Mouse (Mus musculus) ZHBTc4 (cell line): ENCODE results near the gene Clic4.

Experiments used
- DNase-seq: peaks from one replicate; pipeline ENCODE4 v3.0.0-alpha.2; 2011; ENCODE audit warnings: low read depth, low spot score

The Clic4 gene

GRCm38 (mm10) chr4:135258521-135258920, 14.1 kb downstream of the Clic4 start:
- DNase-seq = no peak

- no peak for DNase-seq
These were observed 14.6 kb downstream of the Clic4 start for GRCm38 (mm10) chr4:135257881-135258476.

- no peak for DNase-seq
These were observed 15.8 kb downstream of the Clic4 start for GRCm38 (mm10) chr4:135256536-135257450.

- no peak for DNase-seq
These were observed 17.8 kb downstream of the Clic4 start for GRCm38 (mm10) chr4:135254770-135255169.

GRCm38 (mm10) chr4:135254321-135254720, 18.3 kb downstream of the Clic4 start:
- DNase-seq = no peak

- DNase-seq = peak; percentile 32
These were observed 19.2 kb downstream of the Clic4 start for GRCm38 (mm10) chr4:135253239-135254039.

- DNase-seq = peak; percentile 56
These were observed 20.8 kb downstream of the Clic4 start for GRCm38 (mm10) chr4:135251801-135252200.

- no peak for DNase-seq
These were observed 24.2 kb downstream of the Clic4 start for GRCm38 (mm10) chr4:135248250-135249018.

GRCm38 (mm10) chr4:135246866-135247756, 25.5 kb downstream of the Clic4 start:
- no peak for DNase-seq

GRCm38 (mm10) chr4:135246444-135246843, 26.2 kb downstream of the Clic4 start:
- DNase-seq = no peak

- DNase-seq = no peak
These were observed 26.8 kb downstream of the Clic4 start for GRCm38 (mm10) chr4:135245841-135246240.

- DNase-seq = peak; percentile 93
These were observed 28.3 kb downstream of the Clic4 start for GRCm38 (mm10) chr4:135244335-135244734.

GRCm38 (mm10) chr4:135242913-135243541, 29.6 kb downstream of the Clic4 start:
- DNase-seq = no peak

GRCm38 (mm10) chr4:135242383-135242782, 30.2 kb downstream of the Clic4 start:
- DNase-seq = no peak

- DNase-seq = no peak
These were observed 30.9 kb downstream of the Clic4 start for GRCm38 (mm10) chr4:135241669-135242068.

GRCm38 (mm10) chr4:135241106-135241505, 31.5 kb downstream of the Clic4 start:
- DNase-seq = no peak

GRCm38 (mm10) chr4:135240329-135240728, 32.3 kb downstream of the Clic4 start:
- DNase-seq = no peak

GRCm38 (mm10) chr4:135238706-135239510, 33.7 kb downstream of the Clic4 start:
- DNase-seq = no peak

GRCm38 (mm10) chr4:135236658-135237057, 36.0 kb downstream of the Clic4 start:
- no peak for DNase-seq
